Mouse (Mus musculus) embryonic facial prominence, embryonic 12.5 days (tissue): ENCODE measurements around the gene Homer1. TPM values are rescaled to one million over a fixed set of nuclear protein-coding genes. Genes with fewer than 3 reads are reported as not detected.

Source experiments
- ATAC-seq: fragments of 200-750 bp; cut with Nextera tagmentation; 2 replicates; pipeline ENCODE4 v1.8.0; 2017; ENCODE audit not compliant: insufficient number of reproducible peaks, insufficient read depth, low FRiP score, low TSS enrichment
- H3K27ac ChIP-seq: fragments of 300-500 bp; sonication (generic); 2 replicates; pipeline ENCODE4 v1.5.1; 2016; ENCODE audit warnings: mild to moderate bottlenecking
- H3K27me3 ChIP-seq: fragments of 300-500 bp; sonication (generic); 2 replicates; pipeline ENCODE4 v1.6.1; 2016; ENCODE audit warnings: mild to moderate bottlenecking, moderate library complexity
- H3K36me3 ChIP-seq: fragments of 300-500 bp; sonication (generic); 2 replicates; pipeline ENCODE4 v1.6.1; 2016; ENCODE audit warnings: mild to moderate bottlenecking
- H3K4me1 ChIP-seq: fragments of 300-500 bp; sonication (generic); 2 replicates; pipeline ENCODE4 v1.6.1; 2016
- H3K4me2 ChIP-seq: fragments of 300-500 bp; sonication (generic); replicated peaks from 2 replicates; pipeline ENCODE4 v1.6.1; 2016; ENCODE audit warnings: mild to moderate bottlenecking, moderate library complexity
- H3K4me3 ChIP-seq: fragments of 300-500 bp; sonication (generic); 2 replicates; pipeline ENCODE4 v1.5.1; 2016; ENCODE audit warnings: mild to moderate bottlenecking
- H3K9ac ChIP-seq: fragments of 300-500 bp; sonication (generic); 2 replicates; pipeline ENCODE4 v1.6.1; 2016; ENCODE audit warnings: mild to moderate bottlenecking, moderate library complexity
- H3K9me3 ChIP-seq: fragments of 300-500 bp; sonication (generic); 2 replicates; pipeline ENCODE4 v1.6.1; 2016; ENCODE audit warnings: mild to moderate bottlenecking, moderate library complexity
- WGBS: fragments of 180-500 bp; shearing (Covaris S2); methylation state at CpG from one replicate; pipeline ENCODE4 v1.1.7; 2016; 5-methylcytosine and 5-hydroxymethylcytosine counted together
- polyA plus RNA-seq: library from polyadenylated mRNA; unstranded; fragments of >200 nt; fragmentation: Nextera tagmentation; extraction: Ambion mirVana; gene quantifications from 2 replicates; pipeline ENCODE4 v1.2.1, GENCODE M21; 2016

The Homer1 gene
- polyA plus RNA-seq, 1 experiment from 2014 or later, result 12.2 TPM

DNA sequence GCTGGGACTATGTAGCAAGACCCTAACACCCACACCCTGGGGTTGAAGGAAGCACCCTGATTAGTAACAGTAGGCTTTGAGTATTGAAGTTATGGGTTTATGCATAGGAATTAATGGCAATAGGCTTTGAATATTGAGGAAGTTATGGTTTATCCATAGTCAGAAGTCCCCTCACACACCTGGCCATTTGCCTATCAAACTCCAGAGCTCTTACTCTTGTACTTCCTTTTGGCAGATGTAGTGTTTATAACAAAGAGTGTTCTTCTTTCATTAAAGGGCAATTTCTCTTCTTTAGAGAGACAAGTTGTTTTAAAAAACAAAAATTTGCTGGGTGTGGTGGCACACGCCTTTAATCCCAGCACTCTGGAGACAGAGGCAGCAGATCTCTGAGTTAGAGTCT is 79.1 kb downstream of the Homer1 start:
- no peaks in the 10 kb centered on the region for H3K4me1 ChIP-seq
- no peak overlapping the region for H3K4me2 ChIP-seq
- H3K27ac ChIP-seq, result no peak overlapping the region
- no peaks in the 10 kb centered on the region for H3K27me3 ChIP-seq
- ATAC-seq, result no peak
- no peaks in the 10 kb centered on the region for H3K36me3 ChIP-seq
- no peaks in the 10 kb centered on the region for H3K9me3 ChIP-seq
- no peak overlapping the region for H3K4me3 ChIP-seq
- WGBS, result 91% methylated on average over 1 of the region's 1 CpGs
- no peak overlapping the region for H3K9ac ChIP-seq

GRCm38 (mm10) chr13:93380399-93381063 is 81.1 kb downstream of the Homer1 start:
- Histone ChIP-seq H3K27ac (no peak overlapping the region), H3K9me3 (no peaks in the 10 kb centered on the region), H3K36me3 (no peaks in the 10 kb centered on the region), H3K9ac (no peak overlapping the region), H3K4me1 (no peaks in the 10 kb centered on the region), H3K27me3 (no peaks in the 10 kb centered on the region), H3K4me2 (no peak overlapping the region), H3K4me3 (no peak overlapping the region)
- no peak for ATAC-seq
- WGBS, result 89% methylated on average over 8 of the region's 8 CpGs

DNA sequence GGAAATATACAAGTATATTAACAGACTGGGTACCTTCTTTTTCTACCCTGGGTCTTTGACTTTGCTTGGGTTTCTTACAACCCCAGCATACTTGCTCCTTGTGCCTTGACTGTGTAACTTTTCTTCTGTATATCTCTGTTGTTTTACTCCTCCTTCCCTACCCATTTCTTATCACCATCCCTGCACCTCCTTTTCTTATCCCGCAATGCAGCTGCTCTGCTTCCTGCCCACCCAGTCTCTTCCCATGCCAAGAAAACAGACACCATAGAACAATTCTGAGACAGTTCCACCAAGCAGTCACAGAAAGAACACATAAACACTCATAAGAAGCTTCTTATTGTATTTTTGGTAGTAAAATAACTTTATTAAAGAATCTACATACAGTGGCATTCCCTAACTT is 81.9 kb downstream of the Homer1 start:
- Histone ChIP-seq H3K4me3 (no peak overlapping the region), H3K36me3 (no peaks in the 10 kb centered on the region), H3K9ac (no peak overlapping the region), H3K27ac (no peak overlapping the region), H3K9me3 (no peaks in the 10 kb centered on the region), H3K27me3 (no peaks in the 10 kb centered on the region), H3K4me2 (no peak overlapping the region), H3K4me1 (no peaks in the 10 kb centered on the region)
- WGBS, result 82% methylated on average over 1 of the region's 1 CpGs
- ATAC-seq, result no peak

DNA sequence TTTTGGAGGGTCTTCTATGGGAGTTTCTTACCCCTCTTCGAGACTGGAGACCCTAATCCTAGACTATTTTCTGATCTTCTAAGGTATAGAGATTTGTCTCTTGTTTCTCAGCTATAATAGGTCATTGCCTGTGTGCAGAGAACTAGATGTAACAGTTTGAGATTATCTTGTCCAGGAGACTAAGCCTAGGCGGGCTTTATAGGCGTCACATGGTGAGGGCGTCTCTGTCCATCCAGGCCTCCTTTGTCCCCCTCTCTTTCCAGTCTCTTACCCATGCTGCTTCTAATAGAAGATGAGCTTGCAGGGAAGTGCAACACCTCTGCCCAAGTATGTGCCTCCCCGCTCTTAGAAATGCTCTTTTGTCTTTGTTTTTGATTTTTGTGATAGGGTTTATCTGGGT is 83.7 kb downstream of the Homer1 start:
- Histone ChIP-seq H3K36me3 (no peaks in the 10 kb centered on the region), H3K9ac (no peak overlapping the region), H3K9me3 (no peaks in the 10 kb centered on the region), H3K27ac (no peak overlapping the region), H3K27me3 (no peaks in the 10 kb centered on the region), H3K4me1 (no peaks in the 10 kb centered on the region), H3K4me3 (no peak overlapping the region), H3K4me2 (no peak overlapping the region)
- WGBS, result 88% methylated on average over 5 of the region's 5 CpGs
- ATAC-seq, result no peak

DNA sequence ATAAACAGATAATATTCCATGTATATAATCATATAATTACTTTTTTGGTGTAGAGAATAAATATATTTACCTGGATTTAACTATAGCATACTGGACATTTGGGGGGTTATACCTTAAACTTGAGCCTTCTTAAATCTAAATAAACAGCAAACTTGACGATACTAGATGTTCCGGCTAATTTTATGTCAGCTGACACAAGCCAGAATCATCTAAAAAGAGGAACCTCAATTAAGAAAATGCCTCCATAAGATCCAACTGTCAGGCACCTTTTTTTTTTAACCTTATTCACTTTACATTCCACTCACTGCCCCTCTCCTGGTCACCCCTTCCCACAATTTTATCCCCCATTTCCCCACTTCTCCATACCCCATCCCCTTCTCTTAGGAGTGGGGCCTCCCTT is 84.2 kb downstream of the Homer1 start:
- WGBS, result 81% methylated on average over 2 of the region's 2 CpGs
- Histone ChIP-seq H3K27me3 (no peaks in the 10 kb centered on the region), H3K9me3 (no peaks in the 10 kb centered on the region), H3K27ac (no peak overlapping the region), H3K4me3 (no peak overlapping the region), H3K9ac (no peak overlapping the region), H3K4me1 (no peaks in the 10 kb centered on the region), H3K36me3 (no peaks in the 10 kb centered on the region), H3K4me2 (no peak overlapping the region)
- ATAC-seq, result no peak

DNA sequence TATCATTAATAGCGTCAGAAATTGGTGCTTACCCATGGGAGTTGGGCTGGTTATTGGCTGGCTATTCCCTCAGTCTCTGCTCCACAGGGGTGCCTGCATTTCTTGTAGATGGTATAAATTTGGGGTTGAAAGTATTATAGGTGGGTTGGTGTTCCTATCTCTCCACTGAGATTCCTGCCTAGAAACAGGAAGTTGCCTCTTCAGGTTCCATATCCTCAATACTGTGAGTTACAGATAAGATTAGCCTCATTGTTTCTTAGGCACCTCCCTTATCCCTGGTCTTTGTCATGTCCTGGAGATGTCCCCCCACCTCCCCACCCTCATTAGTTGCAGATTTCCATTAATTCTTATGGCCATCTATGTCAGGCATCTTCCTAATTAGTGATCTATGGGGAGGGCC is 85.0 kb downstream of the Homer1 start:
- Histone ChIP-seq H3K9me3 (no peaks in the 10 kb centered on the region), H3K36me3 (no peaks in the 10 kb centered on the region), H3K4me3 (no peak overlapping the region), H3K27me3 (no peaks in the 10 kb centered on the region), H3K4me2 (no peak overlapping the region), H3K27ac (no peak overlapping the region), H3K9ac (no peak overlapping the region), H3K4me1 (no peaks in the 10 kb centered on the region)
- WGBS, result 90% methylated on average over 1 of the region's 1 CpGs
- no peak for ATAC-seq

GRCm38 (mm10) chr13:93385147-93385546 is 85.7 kb downstream of the Homer1 start:
- WGBS, result 80% methylated on average over 1 of the region's 1 CpGs
- Histone ChIP-seq H3K9me3 (no peaks in the 10 kb centered on the region), H3K27me3 (no peaks in the 10 kb centered on the region), H3K4me1 (no peaks in the 10 kb centered on the region), H3K4me2 (no peak overlapping the region), H3K4me3 (no peak overlapping the region), H3K36me3 (no peaks in the 10 kb centered on the region), H3K27ac (no peak overlapping the region), H3K9ac (no peak overlapping the region)
- no peak for ATAC-seq

GRCm38 (mm10) chr13:93387440-93387839 is 88.0 kb downstream of the Homer1 start:
- H3K9ac ChIP-seq, result no peak overlapping the region
- H3K36me3 ChIP-seq, result no peaks in the 10 kb centered on the region
- H3K4me2 ChIP-seq, result no peak overlapping the region
- H3K9me3 ChIP-seq, result no peaks in the 10 kb centered on the region
- WGBS, result 94% methylated on average over 5 of the region's 5 CpGs
- no peak overlapping the region for H3K27ac ChIP-seq
- ATAC-seq, result no peak
- H3K27me3 ChIP-seq, result no peaks in the 10 kb centered on the region
- no peaks in the 10 kb centered on the region for H3K4me1 ChIP-seq
- H3K4me3 ChIP-seq, result no peak overlapping the region

DNA sequence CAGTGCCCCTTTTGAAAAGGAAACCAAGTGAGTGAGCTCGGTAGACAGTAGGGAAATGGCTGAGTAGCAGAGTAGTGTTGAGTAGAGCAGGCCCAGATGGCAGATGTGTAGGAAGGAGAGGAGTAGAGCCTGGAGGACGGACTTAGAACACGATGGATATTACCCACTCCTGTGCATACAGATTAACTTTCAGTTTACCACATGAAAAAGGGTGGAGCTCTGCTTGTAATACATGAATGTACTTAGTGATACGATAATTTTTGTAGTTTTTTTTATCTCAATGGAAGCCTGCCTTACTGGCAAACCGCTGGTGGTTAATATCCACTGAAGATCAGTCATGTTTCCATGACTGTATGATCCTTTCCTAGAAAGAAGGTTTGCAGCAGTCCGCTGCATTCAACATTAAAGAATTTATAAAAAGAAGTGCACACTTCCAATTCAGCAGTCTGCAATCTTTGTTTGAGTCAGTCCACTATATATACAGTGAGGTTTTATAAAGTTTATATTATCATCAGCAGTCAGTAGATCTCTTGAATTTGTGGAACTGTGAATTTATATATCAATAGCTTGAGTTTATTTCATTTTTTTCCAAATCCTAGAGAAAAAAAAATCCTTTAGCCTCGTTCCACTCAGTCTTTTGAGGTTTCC is 89.3 kb downstream of the Homer1 start:
- H3K4me3 ChIP-seq, result no peak overlapping the region
- 67% methylated on average over 7 of the region's 7 CpGs for WGBS
- H3K9me3 ChIP-seq, result no peaks in the 10 kb centered on the region
- H3K27me3 ChIP-seq, result no peaks in the 10 kb centered on the region
- no peaks in the 10 kb centered on the region for H3K4me1 ChIP-seq
- no peak overlapping the region for H3K27ac ChIP-seq
- ATAC-seq, result no peak
- H3K36me3 ChIP-seq, result peaks cover 2% of the 10 kb centered on the region; the same call in 1 of the 2 replicates
- no peak overlapping the region for H3K9ac ChIP-seq
- H3K4me2 ChIP-seq, result no peak overlapping the region

DNA sequence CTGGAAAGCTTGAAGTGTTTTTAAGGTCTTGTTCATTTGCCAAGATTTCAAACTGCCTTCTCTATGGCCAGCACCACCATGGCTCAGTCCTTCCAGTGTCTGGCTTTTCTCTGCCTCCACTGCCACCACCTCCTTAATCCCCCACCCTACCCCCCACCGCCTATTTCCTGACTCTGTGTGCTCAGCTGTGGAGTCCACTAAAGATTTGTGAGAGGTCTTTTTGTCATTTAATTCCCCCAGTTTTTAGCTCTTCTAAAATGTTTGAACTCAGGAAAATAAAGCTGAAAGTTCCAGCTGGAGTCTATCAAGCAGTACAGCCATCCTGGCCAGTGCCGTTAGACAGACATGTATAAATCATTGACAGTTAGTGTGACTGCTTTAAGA is 89.8 kb downstream of the Homer1 start:
- WGBS, result 37% methylated on average over 2 of the region's 2 CpGs
- Histone ChIP-seq H3K4me3 (no peak overlapping the region), H3K36me3 (peaks cover 7% of the 10 kb centered on the region; the same call in 1 of the 2 replicates), H3K9me3 (no peaks in the 10 kb centered on the region), H3K4me2 (no peak overlapping the region), H3K9ac (no peak overlapping the region), H3K27me3 (no peaks in the 10 kb centered on the region), H3K27ac (0 out of 2 replicates have a peak overlapping the region, but pooled peaks have one; percentile 46), H3K4me1 (no peaks in the 10 kb centered on the region)
- ATAC-seq, result no peak

GRCm38 (mm10) chr13:93399710-93400216 is 100.3 kb downstream of the Homer1 start:
- Histone ChIP-seq H3K9me3 (no peaks in the 10 kb centered on the region), H3K27me3 (no peaks in the 10 kb centered on the region), H3K4me1 (no peaks in the 10 kb centered on the region), H3K4me2 (no peak overlapping the region), H3K36me3 (peaks cover 25% of the 10 kb centered on the region), H3K4me3 (no peak overlapping the region), H3K9ac (no peak overlapping the region), H3K27ac (no peak overlapping the region)
- 75% methylated on average over 5 of the region's 5 CpGs for WGBS
- ATAC-seq, result no peak

- Histone ChIP-seq H3K9ac (no peak overlapping the region), H3K4me3 (no peak overlapping the region), H3K4me1 (no peaks in the 10 kb centered on the region), H3K27me3 (no peaks in the 10 kb centered on the region), H3K9me3 (no peaks in the 10 kb centered on the region), H3K36me3 (peaks cover 14% of the 10 kb centered on the region; the same call in 1 of the 2 replicates), H3K27ac (no peak overlapping the region), H3K4me2 (no peak overlapping the region)
- 88% methylated on average over 7 of the region's 7 CpGs for WGBS
- ATAC-seq, result no peak
Measured at GRCm38 (mm10) chr13:93401947-93402346, 102.5 kb downstream of the Homer1 start.
